Mouse (Mus musculus) heart, embryonic 12.5 days (tissue): ENCODE results near the gene Cldn5. TPM values are rescaled to one million over a fixed set of nuclear protein-coding genes. Genes with fewer than 3 reads are reported as not detected.

Source experiments
- ATAC-seq: fragments of 200-750 bp; cut with Nextera tagmentation; 2 replicates; pipeline ENCODE4 v1.8.0; 2017; ENCODE audit warnings: moderate TSS enrichment, moderate library complexity; ENCODE audit not compliant: insufficient number of reproducible peaks, low FRiP score
- H3K27ac ChIP-seq: fragments of 300-500 bp; sonication (generic); 2 replicates; pipeline ENCODE4 v1.5.1; 2016; ENCODE audit warnings: mild to moderate bottlenecking, moderate library complexity; ENCODE audit not compliant: poor library complexity, severe bottlenecking
- H3K27me3 ChIP-seq: fragments of 300-500 bp; sonication (generic); replicated peaks from 2 replicates; pipeline ENCODE4 v1.6.1; 2016; ENCODE audit warnings: mild to moderate bottlenecking, moderate library complexity
- H3K36me3 ChIP-seq: fragments of 300-500 bp; sonication (generic); 2 replicates; pipeline ENCODE4 v1.6.1; 2016; ENCODE audit warnings: mild to moderate bottlenecking, moderate library complexity
- H3K4me1 ChIP-seq: fragments of 300-500 bp; sonication (generic); replicated peaks from 2 replicates; pipeline ENCODE4 v1.6.1; 2016; ENCODE audit warnings: mild to moderate bottlenecking
- H3K4me2 ChIP-seq: fragments of 300-500 bp; sonication (generic); 2 replicates; pipeline ENCODE4 v1.6.1; 2016; ENCODE audit warnings: mild to moderate bottlenecking, moderate library complexity
- H3K4me3 ChIP-seq: fragments of 300-500 bp; sonication (generic); 2 replicates; pipeline ENCODE4 v1.5.1; 2016; ENCODE audit warnings: mild to moderate bottlenecking
- H3K9ac ChIP-seq: fragments of 300-500 bp; sonication (generic); 2 replicates; pipeline ENCODE4 v1.6.1; 2016; ENCODE audit warnings: mild to moderate bottlenecking, moderate library complexity
- H3K9me3 ChIP-seq: fragments of 300-500 bp; sonication (generic); replicated peaks from 2 replicates; pipeline ENCODE4 v1.6.1; 2016; ENCODE audit warnings: mild to moderate bottlenecking, moderate library complexity
- WGBS: fragments of 180-500 bp; shearing (Covaris S2); methylation state at CpG from one replicate; pipeline ENCODE4 v1.1.7; 2016; 5-methylcytosine and 5-hydroxymethylcytosine counted together
- polyA plus RNA-seq: library from polyadenylated mRNA; unstranded; fragments of >200 nt; fragmentation: Nextera tagmentation; extraction: Ambion mirVana; gene quantifications from 2 replicates; pipeline ENCODE4 v1.2.1, GENCODE M21; 2016

The Cldn5 gene
- polyA plus RNA-seq, 1 experiment from 2014 or later: 5.3 TPM

GRCm38 (mm10) chr16:18786652-18787051, 10.0 kb downstream of the Cldn5 start:
- H3K9me3 ChIP-seq: no peaks in the 10 kb centered on the region
- peaks cover 74% of the 10 kb centered on the region for H3K36me3 ChIP-seq
- no peak overlapping the region for H3K4me3 ChIP-seq
- WGBS: 93% methylated on average over 10 of the region's 10 CpGs
- no peaks in the 10 kb centered on the region for H3K4me1 ChIP-seq
- no peak overlapping the region for H3K4me2 ChIP-seq
- H3K27me3 ChIP-seq: no peaks in the 10 kb centered on the region
- H3K9ac ChIP-seq: no peak overlapping the region
- ATAC-seq: no peak; the same call in 1 of the 2 replicates
- H3K27ac ChIP-seq: no peak overlapping the region

- ATAC-seq: no peak
- Histone ChIP-seq H3K4me1 (no peaks in the 10 kb centered on the region), H3K36me3 (peaks cover 73% of the 10 kb centered on the region), H3K9ac (no peak overlapping the region), H3K4me2 (no peak overlapping the region), H3K27me3 (no peaks in the 10 kb centered on the region), H3K4me3 (no peak overlapping the region), H3K9me3 (no peaks in the 10 kb centered on the region), H3K27ac (no peak overlapping the region)
- 80% methylated on average over 10 of the region's 10 CpGs for WGBS
Observed at GRCm38 (mm10) chr16:18788627-18789406, 12.2 kb downstream of the Cldn5 start.

DNA sequence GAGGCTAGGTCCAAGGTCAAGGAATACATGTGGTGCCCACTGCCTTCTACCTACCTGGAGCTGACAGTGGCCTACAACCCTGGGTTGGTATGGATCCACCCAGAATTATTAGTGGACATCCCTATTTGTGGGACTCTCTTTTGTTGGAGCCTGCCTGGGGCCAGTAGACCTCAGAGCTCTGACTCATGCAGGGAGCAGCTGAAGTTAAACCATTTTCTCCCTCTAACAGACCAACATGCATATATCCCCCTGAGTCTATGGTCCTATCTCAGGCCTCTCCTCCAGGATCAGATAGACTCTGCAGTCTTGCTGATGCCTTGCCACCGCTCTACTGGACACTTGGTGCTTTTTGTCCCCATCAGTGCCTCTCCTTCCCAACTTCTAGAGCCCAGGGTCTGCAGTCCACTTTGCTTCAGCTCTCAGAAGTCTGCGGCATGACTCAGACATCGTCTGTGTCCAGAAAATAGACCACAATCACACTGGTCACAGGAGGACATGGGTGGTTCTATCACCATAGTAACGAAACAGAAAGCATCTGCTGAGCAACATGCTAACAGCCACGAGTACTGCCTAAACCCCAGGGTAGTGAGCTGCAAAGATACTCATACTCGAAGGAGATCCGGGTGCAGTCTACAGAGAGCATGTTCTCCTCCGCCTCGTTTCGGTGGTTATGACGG, 18.7 kb downstream of the Cldn5 start:
- no peaks in the 10 kb centered on the region for H3K27me3 ChIP-seq
- H3K9me3 ChIP-seq: no peaks in the 10 kb centered on the region
- H3K4me2 ChIP-seq: no peak overlapping the region
- no peak overlapping the region for H3K27ac ChIP-seq
- H3K4me1 ChIP-seq: no peaks in the 10 kb centered on the region
- 89% methylated on average over 11 of the region's 11 CpGs for WGBS
- no peak for ATAC-seq
- H3K36me3 ChIP-seq: peaks cover 88% of the 10 kb centered on the region
- no peak overlapping the region for H3K4me3 ChIP-seq
- H3K9ac ChIP-seq: no peak overlapping the region

DNA sequence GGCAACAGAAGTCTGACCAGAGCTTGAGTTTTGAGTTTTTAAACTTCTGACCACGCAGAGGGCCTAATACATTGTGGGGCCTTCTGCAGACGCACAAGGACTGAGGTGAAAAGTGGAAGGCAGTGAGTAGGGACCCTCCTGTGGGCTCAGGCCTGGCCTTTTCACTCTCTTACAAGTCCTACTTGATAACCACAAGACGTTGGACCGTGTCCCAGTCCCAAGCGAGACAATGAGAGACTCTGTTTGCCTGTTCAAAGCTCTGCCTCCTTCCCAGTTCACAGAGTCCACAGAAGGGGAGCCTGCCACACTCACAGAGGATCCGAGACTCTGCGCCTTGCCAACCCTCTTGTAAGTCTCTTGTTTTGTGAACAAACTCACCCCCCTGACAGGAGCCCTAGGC, 20.0 kb downstream of the Cldn5 start:
- no peak overlapping the region for H3K27ac ChIP-seq
- H3K4me3 ChIP-seq: no peak overlapping the region
- WGBS: 79% methylated on average over 7 of the region's 7 CpGs
- ATAC-seq: no peak
- no peak overlapping the region for H3K9ac ChIP-seq
- H3K4me2 ChIP-seq: no peak overlapping the region
- H3K36me3 ChIP-seq: peaks cover 90% of the 10 kb centered on the region
- H3K4me1 ChIP-seq: no peaks in the 10 kb centered on the region
- H3K9me3 ChIP-seq: no peaks in the 10 kb centered on the region
- no peaks in the 10 kb centered on the region for H3K27me3 ChIP-seq

DNA sequence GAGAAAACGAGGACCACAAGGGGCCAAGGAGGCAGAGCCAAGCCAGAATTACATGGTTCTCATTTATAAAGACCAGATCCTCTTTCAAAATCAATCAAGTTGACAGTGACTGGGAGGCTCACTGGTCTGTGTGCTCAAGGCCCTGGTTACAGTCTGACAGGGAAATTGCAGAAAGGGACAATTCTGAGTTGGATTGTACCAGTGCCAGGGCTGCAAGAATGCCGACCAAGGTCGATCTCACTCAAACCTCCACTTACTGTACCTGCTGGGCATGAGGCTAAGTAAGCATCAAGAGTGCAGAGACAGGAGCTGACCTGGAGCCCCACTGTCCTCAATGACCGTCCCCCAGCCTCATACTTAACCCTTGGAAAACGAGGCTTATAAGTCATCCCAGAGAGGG, 21.5 kb downstream of the Cldn5 start:
- Histone ChIP-seq H3K4me2 (no peak overlapping the region), H3K4me3 (no peak overlapping the region), H3K4me1 (no peaks in the 10 kb centered on the region), H3K9ac (no peak overlapping the region), H3K36me3 (peaks cover 83% of the 10 kb centered on the region), H3K27me3 (no peaks in the 10 kb centered on the region), H3K27ac (no peak overlapping the region), H3K9me3 (no peaks in the 10 kb centered on the region)
- 91% methylated on average over 5 of the region's 5 CpGs for WGBS
- no peak for ATAC-seq

GRCm38 (mm10) chr16:18798841-18799240, 22.2 kb downstream of the Cldn5 start:
- H3K27ac ChIP-seq: no peak overlapping the region
- H3K4me1 ChIP-seq: no peaks in the 10 kb centered on the region
- no peaks in the 10 kb centered on the region for H3K9me3 ChIP-seq
- ATAC-seq: no peak
- peaks cover 76% of the 10 kb centered on the region for H3K36me3 ChIP-seq
- H3K9ac ChIP-seq: no peak overlapping the region
- no peak overlapping the region for H3K4me3 ChIP-seq
- 80% methylated on average over 2 of the region's 2 CpGs for WGBS
- no peak overlapping the region for H3K4me2 ChIP-seq
- H3K27me3 ChIP-seq: no peaks in the 10 kb centered on the region

- peaks cover 57% of the 10 kb centered on the region for H3K36me3 ChIP-seq
Observed at GRCm38 (mm10) chr16:18805746-18806145, 29.1 kb downstream of the Cldn5 start.

GRCm38 (mm10) chr16:18809001-18809400, 32.4 kb downstream of the Cldn5 start:
- ATAC-seq: no peak
- H3K4me1 ChIP-seq: peaks cover 16% of the 10 kb centered on the region
- H3K27ac ChIP-seq: no peak overlapping the region
- H3K36me3 ChIP-seq: peaks cover 46% of the 10 kb centered on the region
- no peak overlapping the region for H3K4me3 ChIP-seq
- no peak overlapping the region for H3K9ac ChIP-seq
- no peaks in the 10 kb centered on the region for H3K27me3 ChIP-seq
- no peaks in the 10 kb centered on the region for H3K9me3 ChIP-seq
- H3K4me2 ChIP-seq: no peak overlapping the region
- 94% methylated on average over 5 of the region's 5 CpGs for WGBS

More at GRCm38 (mm10) chr16:18805746-18806145, 29.1 kb downstream of the Cldn5 start:
- Histone ChIP-seq H3K9me3 (no peaks in the 10 kb centered on the region), H3K27ac (no peak overlapping the region), H3K4me3 (no peak overlapping the region), H3K27me3 (no peaks in the 10 kb centered on the region), H3K9ac (no peak overlapping the region), H3K4me2 (no peak overlapping the region), H3K4me1 (peaks cover 3% of the 10 kb centered on the region; the same call in 1 of the 2 replicates)
- WGBS: 95% methylated on average over 2 of the region's 2 CpGs
- ATAC-seq: no peak

DNA sequence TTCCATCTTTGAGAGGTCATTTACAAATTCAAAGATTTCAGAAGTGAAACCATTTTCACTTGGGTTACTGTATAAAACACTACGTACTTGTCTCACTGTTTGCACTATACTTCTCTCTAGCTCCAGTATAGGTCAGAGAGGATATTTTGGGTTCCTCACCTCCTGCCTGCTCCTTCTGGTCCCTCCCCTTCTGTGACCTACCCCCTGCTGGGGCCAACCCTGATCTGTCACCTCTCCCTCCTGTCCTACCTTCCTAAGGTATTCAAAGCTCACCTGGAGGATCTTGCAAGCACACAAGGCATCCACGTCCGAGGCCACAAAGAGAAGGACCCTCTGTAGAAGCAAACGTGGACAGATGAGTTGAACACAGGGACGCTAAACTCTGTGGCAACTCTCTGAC, 34.4 kb downstream of the Cldn5 start:
- H3K9me3 ChIP-seq: no peaks in the 10 kb centered on the region
- peaks cover 44% of the 10 kb centered on the region for H3K36me3 ChIP-seq
- H3K27me3 ChIP-seq: no peaks in the 10 kb centered on the region
- peak overlapping the region; percentile 84 for H3K4me2 ChIP-seq
- H3K9ac ChIP-seq: peak overlapping the region; percentile 70
- no peak for ATAC-seq
- peaks cover 16% of the 10 kb centered on the region for H3K4me1 ChIP-seq
- H3K4me3 ChIP-seq: peak overlapping the region; percentile 85
- no peak overlapping the region for H3K27ac ChIP-seq
- WGBS: 8% methylated on average over 5 of the region's 5 CpGs

GRCm38 (mm10) chr16:18811468-18812384, 35.1 kb downstream of the Cldn5 start, which contains the start of the genes Ufd1 and Cdc45:
Gene Ufd1 (plus strand): TSS chr16:18811779.
Gene Cdc45 (minus strand): TSS chr16:18811987.
- no peaks in the 10 kb centered on the region for H3K27me3 ChIP-seq
- under 1% methylated on average over 42 of the region's 42 CpGs for WGBS
- H3K4me3 ChIP-seq: peak within 1 kb of the TSS; percentile 85
- H3K36me3 ChIP-seq: peaks cover 44% of the 10 kb centered on the region
- peaks cover 16% of the 10 kb centered on the region for H3K4me1 ChIP-seq
- no peaks in the 10 kb centered on the region for H3K9me3 ChIP-seq
- H3K9ac ChIP-seq: peak within 1 kb of the TSS; percentile 92
- peak within 1 kb of the TSS; percentile 82 for H3K27ac ChIP-seq
- ATAC-seq: peak; percentile 93
- peak within 1 kb of the TSS; percentile 84 for H3K4me2 ChIP-seq
